Mouse (Mus musculus): ENCODE data around the gene Hmgn1. TPM values are rescaled to one million over a fixed set of nuclear protein-coding genes. Genes with fewer than 3 reads are reported as not detected.
"Not testable (repeated sequence)": the region's sequence is repeated elsewhere in the genome, so short reads cannot be mapped to it uniquely, and the experiment has no call there.

Hmgn1 gene
- total and polyA plus RNA-seq, 2 experiments from 2014 or later: 166 to 241 TPM

DNA sequence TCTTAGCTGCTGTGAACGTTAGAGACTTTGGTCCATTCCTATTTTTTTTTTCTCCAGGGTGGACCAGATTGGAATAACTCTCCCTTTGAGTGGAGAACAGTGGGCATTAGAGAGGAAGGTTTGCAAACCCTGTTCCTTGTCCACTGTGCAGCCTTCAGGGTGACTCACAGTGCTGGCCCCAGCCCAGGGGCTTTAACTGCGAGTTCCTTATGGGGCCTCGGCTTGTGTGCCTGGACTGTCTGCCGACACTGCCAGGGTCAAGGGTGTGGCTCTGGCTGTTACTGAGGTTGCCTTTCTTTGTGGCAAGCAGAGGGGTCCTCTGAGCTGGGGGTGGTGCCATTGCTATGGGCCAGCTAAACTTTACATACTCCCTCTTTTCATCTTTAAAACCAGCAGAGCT lies 23.5 kb upstream of the Hmgn1 start:
- Histone ChIP-seq H3K4me3 (ENCODE audit: low read depth, low read length) (no peak overlapping the region), H3K27me3 (ENCODE audit: insufficient read depth, low read length) (no peaks in the 10 kb centered on the region), H3K9ac (no peak overlapping the region), H3K36me3 (ENCODE audit: insufficient read depth) (peaks cover 32% of the 10 kb centered on the region), H3K9me3 (ENCODE audit: low read length) (no peaks in the 10 kb centered on the region), H3K4me1 (ENCODE audit: insufficient read depth) (no peaks in the 10 kb centered on the region), H3K27ac (ENCODE audit: low read depth, low read length) (no peak overlapping the region), H3K4me2 (ENCODE audit: low read depth) (no peak overlapping the region)
- ATAC-seq (no peak), DNase-seq (no peak)
- no peak for TF ChIP-seq CTCF (IDR thresholded peaks at IDR 0.05; ENCODE audit: low read depth)
- 65% methylated on average over 4 of the region's 4 CpGs for WGBS

DNA sequence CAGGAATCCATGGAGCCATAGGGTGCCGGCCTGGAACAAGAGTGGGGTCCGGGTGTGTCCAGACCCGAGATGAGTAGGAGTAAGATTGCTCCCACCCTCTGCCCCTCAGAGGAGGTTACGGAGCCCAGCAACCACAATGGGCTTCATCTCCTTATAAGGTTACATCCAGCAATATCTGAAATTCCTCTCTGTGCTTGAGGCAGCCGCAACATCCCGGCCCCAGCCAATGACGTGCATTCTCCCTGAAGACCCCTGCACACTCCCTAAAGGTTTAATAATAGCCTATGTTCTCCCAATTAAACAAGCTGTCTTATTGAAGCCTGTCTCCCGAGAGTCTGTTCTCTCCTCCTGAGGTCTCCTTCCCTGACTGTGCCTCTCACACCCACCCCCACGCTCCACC lies 21.8 kb upstream of the Hmgn1 start:
- Histone ChIP-seq H3K9ac (no peak overlapping the region), H3K4me2 (ENCODE audit: low read depth) (no peak overlapping the region), H3K4me1 (ENCODE audit: insufficient read depth) (no peaks in the 10 kb centered on the region), H3K9me3 (ENCODE audit: low read length) (no peaks in the 10 kb centered on the region), H3K36me3 (ENCODE audit: insufficient read depth) (peaks cover 20% of the 10 kb centered on the region), H3K27me3 (ENCODE audit: insufficient read depth, low read length) (no peaks in the 10 kb centered on the region), H3K27ac (ENCODE audit: low read depth, low read length) (no peak overlapping the region), H3K4me3 (ENCODE audit: low read depth, low read length) (no peak overlapping the region)
- ATAC-seq: no peak
- no peak for TF ChIP-seq CTCF (IDR thresholded peaks at IDR 0.05; ENCODE audit: low read depth)
- 77% methylated on average over 9 of the region's 9 CpGs for WGBS
- no peak for DNase-seq

DNA sequence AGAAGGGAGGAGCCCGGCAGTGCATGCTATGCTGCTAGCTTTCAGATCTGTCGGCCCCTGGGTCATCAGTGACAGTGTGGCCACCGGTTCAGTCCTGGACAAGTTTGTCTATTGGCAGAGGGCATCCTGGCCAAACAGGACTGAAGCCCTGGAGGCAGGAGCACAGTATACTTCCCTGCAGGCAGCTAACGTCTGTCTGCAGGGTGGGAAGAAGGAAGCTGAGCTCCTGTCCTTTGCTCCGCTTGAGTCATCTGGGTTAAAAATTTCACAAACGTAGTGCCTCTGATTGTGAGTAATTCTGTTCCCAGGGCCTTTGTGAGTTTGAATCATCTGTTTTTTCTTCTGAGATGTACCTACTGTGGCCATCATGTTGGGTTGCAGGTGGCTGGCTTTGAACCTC lies 21.3 kb upstream of the Hmgn1 start:
- no peak for ATAC-seq
- H3K9ac ChIP-seq: no peak overlapping the region
- TF ChIP-seq CTCF (IDR thresholded peaks at IDR 0.05; ENCODE audit: low read depth): no peak
- H3K27ac ChIP-seq (ENCODE audit: low read depth, low read length): no peak overlapping the region
- H3K4me1 ChIP-seq (ENCODE audit: insufficient read depth): no peaks in the 10 kb centered on the region
- 80% methylated on average over 6 of the region's 6 CpGs for WGBS
- no peaks in the 10 kb centered on the region for H3K9me3 ChIP-seq (ENCODE audit: low read length)
- DNase-seq: no peak
- peaks cover 15% of the 10 kb centered on the region for H3K36me3 ChIP-seq (ENCODE audit: insufficient read depth)
- no peak overlapping the region for H3K4me2 ChIP-seq (ENCODE audit: low read depth)
- H3K27me3 ChIP-seq (ENCODE audit: insufficient read depth, low read length): no peaks in the 10 kb centered on the region
- no peak overlapping the region for H3K4me3 ChIP-seq (ENCODE audit: low read depth, low read length)

DNA sequence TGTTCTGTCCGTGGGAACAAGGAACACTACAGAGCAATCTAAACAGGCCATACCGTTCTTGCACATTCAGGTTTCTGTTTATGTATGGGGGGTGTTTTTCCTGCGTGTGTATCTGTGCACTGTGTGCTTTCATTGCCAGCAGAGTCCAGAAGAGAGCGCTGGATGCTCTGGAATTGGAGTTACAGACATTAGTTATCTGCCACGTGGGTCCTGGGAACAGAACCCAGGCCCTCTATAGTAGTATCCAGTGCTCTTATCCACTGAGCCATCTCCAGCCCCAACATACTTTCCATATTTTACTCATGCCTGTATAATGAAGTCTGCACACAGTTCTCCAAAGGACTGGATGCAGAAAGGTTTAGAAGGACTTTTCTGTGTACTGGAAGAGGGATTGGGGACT lies 18.3 kb upstream of the Hmgn1 start:
- no peaks in the 10 kb centered on the region for H3K4me1 ChIP-seq (ENCODE audit: insufficient read depth)
- no peak for ATAC-seq
- no peak for TF ChIP-seq CTCF (IDR thresholded peaks at IDR 0.05; ENCODE audit: low read depth)

DNA sequence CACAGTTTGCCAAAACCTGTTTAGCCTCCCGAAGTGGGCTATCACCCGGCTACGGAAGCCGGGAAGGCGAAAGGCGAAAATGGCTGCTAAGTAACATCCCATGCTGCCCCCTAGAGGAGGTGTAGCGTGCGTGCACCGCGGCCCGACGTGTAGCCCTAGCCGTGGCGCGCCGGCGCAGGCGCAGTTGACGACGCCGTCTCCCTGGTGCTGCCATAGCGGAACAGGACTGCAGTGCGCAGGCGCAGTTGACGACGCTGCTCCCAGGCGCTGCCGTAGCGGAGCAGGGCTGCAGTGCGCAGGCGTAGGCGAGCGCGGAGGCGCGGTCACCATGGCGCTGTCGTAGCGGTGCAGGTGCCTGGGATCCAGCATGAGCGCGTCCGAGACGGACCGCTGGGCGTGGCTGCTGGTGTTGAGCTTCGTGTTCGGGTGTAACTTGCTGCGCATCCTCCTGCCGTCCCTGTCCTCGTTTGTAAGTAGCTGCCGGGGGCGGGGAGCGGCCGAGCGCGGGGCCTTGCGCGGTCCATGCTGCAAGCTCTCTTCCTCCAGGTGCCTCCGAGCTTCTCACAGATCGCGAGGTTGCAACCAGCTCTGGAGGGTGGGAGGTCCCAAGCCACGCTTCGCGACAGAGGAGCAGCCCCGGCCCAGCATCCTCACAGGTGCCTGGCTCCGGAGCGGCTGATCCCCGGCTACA lies 17.7 kb upstream of the Hmgn1 start, which contains the start of gene Wrb:
Gene Wrb (plus strand): TSS at position 298 of the 691 bp plus-strand sequence.
- peak within 1 kb of the TSS; percentile 66 for H3K9ac ChIP-seq
- H3K9me3 ChIP-seq (ENCODE audit: low read length): no peaks in the 10 kb centered on the region
- 1% methylated on average over 68 of the region's 68 CpGs for WGBS
- peak; percentile 98 for ATAC-seq
- H3K4me1 ChIP-seq (ENCODE audit: insufficient read depth): no peaks in the 10 kb centered on the region
- DNase-seq: peak; percentile 100
- H3K36me3 ChIP-seq (ENCODE audit: insufficient read depth): no peaks in the 10 kb centered on the region
- TF ChIP-seq CTCF (IDR thresholded peaks at IDR 0.05; ENCODE audit: low read depth): peak; percentile 97
- peak within 1 kb of the TSS; percentile 74; the same call in 1 of the 2 replicates for H3K27ac ChIP-seq (ENCODE audit: low read depth, low read length)
- peak within 1 kb of the TSS; percentile 60 for H3K4me2 ChIP-seq (ENCODE audit: low read depth)
- H3K4me3 ChIP-seq (ENCODE audit: low read depth, low read length): peak within 1 kb of the TSS; percentile 64
- H3K27me3 ChIP-seq (ENCODE audit: insufficient read depth, low read length): no peaks in the 10 kb centered on the region

More for the DNA sequence above, 18.3 kb upstream of the Hmgn1 start:
- Histone ChIP-seq H3K27ac (ENCODE audit: low read depth, low read length) (peak overlapping the region; percentile 74; the same call in 1 of the 2 replicates), H3K4me3 (ENCODE audit: low read depth, low read length) (peak overlapping the region; percentile 64), H3K9me3 (ENCODE audit: low read length) (no peaks in the 10 kb centered on the region), H3K4me2 (ENCODE audit: low read depth) (peak overlapping the region; percentile 60), H3K27me3 (ENCODE audit: insufficient read depth, low read length) (no peaks in the 10 kb centered on the region), H3K36me3 (ENCODE audit: insufficient read depth) (no peaks in the 10 kb centered on the region), H3K9ac (peak overlapping the region; percentile 66)
- no peak for DNase-seq
- under 1% methylated on average over 5 of the region's 5 CpGs for WGBS

DNA sequence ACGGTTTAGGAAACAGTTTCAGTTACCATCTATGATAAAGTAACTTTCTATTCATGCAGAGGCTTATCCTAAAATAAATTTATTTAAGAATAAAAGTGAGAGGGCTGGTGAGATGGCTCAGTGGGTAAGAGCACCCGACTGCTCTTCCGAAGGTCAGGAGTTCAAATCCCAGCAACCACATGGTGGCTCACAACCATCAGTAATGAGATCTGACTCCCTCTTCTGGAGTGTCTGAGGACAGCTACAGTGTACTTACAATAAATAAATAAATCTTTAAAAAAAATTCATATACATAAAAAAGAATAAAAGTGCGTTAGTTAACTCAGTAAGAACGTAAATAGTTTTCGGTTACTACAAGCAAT lies 17.2 kb upstream of the Hmgn1 start:
- DNase-seq; H3K9me3 ChIP-seq (ENCODE audit: low read length); H3K36me3 ChIP-seq (ENCODE audit: insufficient read depth); H3K27ac ChIP-seq (ENCODE audit: low read depth, low read length); H3K9ac ChIP-seq; H3K27me3 ChIP-seq (ENCODE audit: insufficient read depth, low read length); H3K4me1 ChIP-seq (ENCODE audit: insufficient read depth): not testable (repeated sequence)
- WGBS: 22% methylated on average over 6 of the region's 6 CpGs
- peak; percentile 47 for ATAC-seq
- Histone ChIP-seq H3K4me2 (ENCODE audit: low read depth) (peak overlapping the region; percentile 1; the same call in 1 of the 2 replicates), H3K4me3 (ENCODE audit: low read depth, low read length) (peak overlapping the region; percentile 64)

DNA sequence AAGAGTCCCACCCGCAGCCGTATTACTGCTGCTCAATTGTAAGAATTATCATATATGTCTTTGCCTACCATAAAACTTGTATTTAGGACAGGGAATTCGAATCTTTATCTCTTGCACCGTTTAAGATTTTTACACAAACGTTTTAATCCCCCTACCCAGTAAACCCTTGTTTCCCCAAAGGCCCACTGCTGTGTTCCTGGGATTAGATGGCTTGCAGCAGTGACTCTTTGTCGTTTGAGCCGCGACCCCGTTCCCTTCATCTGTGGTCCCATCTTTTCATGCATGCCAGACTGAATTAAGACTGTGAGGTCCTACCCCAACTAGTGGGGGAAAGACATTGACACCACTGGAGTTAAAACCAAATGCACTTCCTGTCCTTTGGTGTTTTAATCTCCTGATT lies 937 bp upstream of the Hmgn1 start:
- Histone ChIP-seq H3K9me3 (ENCODE audit: low read length) (no peaks in the 10 kb centered on the region), H3K27me3 (ENCODE audit: insufficient read depth, low read length) (no peaks in the 10 kb centered on the region), H3K36me3 (ENCODE audit: insufficient read depth) (peaks cover 23% of the 10 kb centered on the region), H3K9ac (peak overlapping the region; percentile 99), H3K27ac (ENCODE audit: low read depth, low read length) (peak overlapping the region; percentile 97), H3K4me2 (ENCODE audit: low read depth) (peak overlapping the region; percentile 65), H3K4me3 (ENCODE audit: low read depth, low read length) (peak overlapping the region; percentile 94), H3K4me1 (ENCODE audit: insufficient read depth) (peaks cover 18% of the 10 kb centered on the region)
- ATAC-seq: no peak
- 0 out of 2 replicates have a peak, but pooled peaks have one; percentile 10 for TF ChIP-seq CTCF (IDR thresholded peaks at IDR 0.05; ENCODE audit: low read depth)
- WGBS: 1% methylated on average over 9 of the region's 9 CpGs
- DNase-seq: no peak
